Mouse (Mus musculus) forebrain, postnatal 0 days (tissue): Measurements from ENCODE around the gene Mov10l1. TPM values are rescaled to one million over a fixed set of nuclear protein-coding genes. Genes with fewer than 3 reads are reported as not detected.

Experiments used
- ATAC-seq: fragments of 200-750 bp; cut with Nextera tagmentation; 2 replicates; pipeline ENCODE4 v1.8.0; 2017; ENCODE audit warnings: mild to moderate bottlenecking, moderate library complexity
- DNase-seq: peaks from one replicate; pipeline ENCODE4 v3.0.0-alpha.2; 2015
- H3K27ac ChIP-seq: fragments of 300-500 bp; sonication (generic); 2 replicates; pipeline ENCODE4 v1.5.1; 2014; ENCODE audit warnings: low read depth, mild to moderate bottlenecking, antibody characterized with exemption, low read length, moderate library complexity, mixed read lengths
- H3K27me3 ChIP-seq: fragments of 300-500 bp; sonication (generic); 2 replicates; pipeline ENCODE4 v1.6.1; 2014; ENCODE audit warnings: mild to moderate bottlenecking, low read length, mixed read lengths; ENCODE audit not compliant: insufficient read depth
- H3K36me3 ChIP-seq: fragments of 300-500 bp; sonication (generic); 2 replicates; pipeline ENCODE4 v1.6.1; 2014; ENCODE audit warnings: mild to moderate bottlenecking, moderate library complexity; ENCODE audit not compliant: insufficient read depth
- H3K4me1 ChIP-seq: fragments of 300-500 bp; sonication (generic); 2 replicates; pipeline ENCODE4 v1.6.1; 2014; ENCODE audit warnings: antibody characterized with exemption; ENCODE audit not compliant: insufficient read depth
- H3K4me2 ChIP-seq: fragments of 300-500 bp; sonication (generic); 2 replicates; pipeline ENCODE4 v1.6.1; 2014; ENCODE audit warnings: low read depth, mild to moderate bottlenecking, moderate library complexity
- H3K4me3 ChIP-seq: fragments of 300-500 bp; sonication (generic); 2 replicates; pipeline ENCODE4 v1.5.1; 2014; ENCODE audit warnings: low read depth, low read length, mixed read lengths
- H3K9ac ChIP-seq: fragments of 300-500 bp; sonication (generic); 2 replicates; pipeline ENCODE4 v1.6.1; 2014; ENCODE audit warnings: mild to moderate bottlenecking
- H3K9me3 ChIP-seq: fragments of 300-500 bp; sonication (generic); 2 replicates; pipeline ENCODE4 v1.6.1; 2016; ENCODE audit warnings: low read length
- CTCF ChIP-seq: sonication (generic); IDR thresholded peaks from 2 replicates; pipeline ENCODE4 v1.5.1; 2016; ENCODE audit warnings: antibody characterized with exemption, control low read depth, low read depth
- whole genome bisulfite sequencing: fragments of 180-500 bp; shearing (Covaris S2); extraction: QIAGEN DNeasy Blood & Tissue Kit; methylation state at CpG from one replicate; pipeline ENCODE4 v1.1.7; 2014; 5-methylcytosine and 5-hydroxymethylcytosine counted together
- polyA plus RNA-seq: library from polyadenylated mRNA; unstranded; fragments of >200 nt; fragmentation: Nextera tagmentation; extraction: Ambion mirVana; gene quantifications from 2 replicates; pipeline ENCODE4 v1.2.1, GENCODE M21; 2015
- total RNA-seq: library from RNA; depleted of rRNA; stranded (reverse); fragments of >200 nt; gene quantifications from 2 replicates; pipeline ENCODE4 v1.2.3, GENCODE M21; 2014

Mov10l1 gene
- total and polyA plus RNA-seq, 2 experiments from 2014 or later: 0.05 to 0.16 TPM

DNA sequence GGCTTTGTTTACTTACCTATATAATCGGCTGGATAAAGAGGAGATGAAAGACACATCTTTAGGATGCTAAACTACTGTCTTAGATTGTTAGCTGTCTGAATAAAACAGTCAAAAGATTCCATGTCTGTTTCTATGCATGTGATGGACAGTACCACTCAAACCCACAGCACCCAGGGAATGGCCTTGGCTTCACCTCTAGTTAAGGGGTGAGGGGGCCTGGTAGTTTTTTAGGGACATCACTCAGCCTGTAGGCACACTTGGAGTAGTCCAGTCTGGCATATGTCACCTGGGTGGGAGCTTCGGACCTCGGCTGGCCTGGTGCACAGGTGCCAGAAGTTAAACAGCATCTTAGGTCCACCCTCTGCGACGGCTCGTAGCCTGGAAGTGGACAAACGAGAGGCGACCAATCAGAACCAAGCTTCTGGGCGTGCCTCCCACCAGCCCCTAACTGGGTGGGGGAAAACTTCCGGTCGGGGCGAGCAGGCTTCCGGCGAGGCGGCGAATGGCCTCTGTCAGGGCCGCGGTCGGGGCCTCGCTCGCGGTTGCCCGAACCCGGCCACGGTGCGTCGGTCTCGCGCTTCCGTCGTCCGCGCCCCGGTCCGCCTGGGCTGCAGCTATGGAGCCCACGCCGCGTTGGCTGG is 106.0 kb downstream of the Mov10l1 start, which contains the start of gene Selenoo:
Selenoo (plus strand) TSS at position 478 of the 641 bp plus-strand sequence.
- no peaks in the 10 kb centered on the region for H3K27me3 ChIP-seq

DNA sequence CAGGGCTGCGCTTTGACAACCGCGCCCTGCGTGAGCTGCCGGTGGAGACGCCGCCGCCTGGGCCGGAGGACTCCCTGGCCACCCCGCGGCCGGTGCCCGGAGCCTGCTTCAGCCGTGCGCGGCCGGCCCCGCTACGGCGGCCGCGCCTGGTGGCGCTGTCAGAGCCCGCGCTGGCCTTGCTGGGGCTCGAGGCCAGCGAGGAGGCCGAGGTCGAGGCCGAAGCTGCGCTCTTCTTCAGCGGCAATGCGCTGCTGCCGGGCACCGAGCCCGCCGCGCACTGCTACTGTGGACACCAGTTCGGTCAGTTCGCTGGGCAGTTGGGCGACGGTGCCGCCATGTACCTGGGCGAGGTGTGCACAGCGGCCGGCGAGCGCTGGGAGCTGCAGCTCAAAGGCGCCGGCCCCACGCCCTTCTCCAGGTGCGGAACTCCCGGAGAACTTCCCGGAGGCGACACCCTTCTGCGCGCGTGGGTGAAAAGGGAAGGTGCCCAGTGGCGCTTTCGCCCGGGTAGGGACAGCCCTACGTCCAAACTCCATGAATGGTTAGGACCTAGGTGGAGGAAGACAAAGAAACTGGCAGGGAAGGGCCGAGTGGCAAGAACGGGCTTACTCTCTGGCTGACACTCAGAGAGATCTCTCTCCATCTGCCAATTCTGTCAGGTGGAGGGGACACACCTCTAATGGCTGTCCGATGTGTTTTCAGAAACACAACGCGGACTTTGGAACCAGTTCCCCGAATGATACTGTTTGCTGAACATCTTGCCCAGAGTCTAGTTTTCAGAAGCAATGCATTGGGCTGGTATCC is 106.7 kb downstream of the Mov10l1 start:
- H3K27me3 ChIP-seq: no peaks in the 10 kb centered on the region
- WGBS: 2% methylated on average over 68 of the region's 68 CpGs
- H3K4me1 ChIP-seq: peaks cover 8% of the 10 kb centered on the region; the same call in 1 of the 2 replicates
- H3K9ac ChIP-seq: peak overlapping the region; percentile 88
- H3K4me2 ChIP-seq: peak overlapping the region; percentile 94
- peak overlapping the region; percentile 97 for H3K4me3 ChIP-seq
- no peak for TF ChIP-seq CTCF
- peak; percentile 67 for ATAC-seq
- H3K36me3 ChIP-seq: peaks cover 35% of the 10 kb centered on the region
- DNase-seq: peak; percentile 33
- no peaks in the 10 kb centered on the region for H3K9me3 ChIP-seq
- peak overlapping the region; percentile 84 for H3K27ac ChIP-seq

More for the DNA sequence above, 106.0 kb downstream of the Mov10l1 start, which contains the start of gene Selenoo:
- Histone ChIP-seq H3K36me3 (peaks cover 35% of the 10 kb centered on the region), H3K27ac (peak within 1 kb of the TSS; percentile 84), H3K4me2 (peak within 1 kb of the TSS; percentile 94), H3K9ac (peak within 1 kb of the TSS; percentile 88), H3K4me3 (peak within 1 kb of the TSS; percentile 97), H3K9me3 (no peaks in the 10 kb centered on the region), H3K4me1 (peaks cover 8% of the 10 kb centered on the region; the same call in 1 of the 2 replicates)
- ATAC-seq (peak; percentile 96), DNase-seq (peak; percentile 90)
- WGBS: 3% methylated on average over 38 of the region's 38 CpGs
- no peak for TF ChIP-seq CTCF

DNA sequence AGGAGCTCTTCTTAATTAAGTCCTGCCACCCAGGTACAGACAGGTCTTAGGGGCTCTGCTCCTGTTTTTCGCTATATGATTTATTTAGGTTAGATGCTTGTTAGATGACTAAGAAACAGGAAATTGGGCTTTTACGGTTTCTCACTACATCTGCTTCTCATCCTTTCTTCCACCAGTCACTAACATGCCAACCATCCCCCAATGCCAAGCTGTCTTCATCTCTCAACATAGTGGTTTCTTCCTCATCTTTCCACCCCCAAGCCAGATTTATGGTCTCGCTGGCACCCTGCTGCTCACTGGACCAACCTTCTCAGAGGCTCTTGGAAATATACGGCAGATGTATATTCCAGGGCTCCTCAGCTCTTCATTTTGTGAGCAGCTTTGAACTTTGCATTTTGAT is 108.0 kb downstream of the Mov10l1 start:
- DNase-seq (no peak), ATAC-seq (no peak)
- Histone ChIP-seq H3K27me3 (no peaks in the 10 kb centered on the region), H3K36me3 (peaks cover 36% of the 10 kb centered on the region), H3K9ac (no peak overlapping the region), H3K27ac (no peak overlapping the region), H3K4me1 (peaks cover 8% of the 10 kb centered on the region; the same call in 1 of the 2 replicates), H3K4me2 (peak overlapping the region; percentile 94; the same call in 1 of the 2 replicates), H3K9me3 (no peaks in the 10 kb centered on the region), H3K4me3 (no peak overlapping the region)
- TF ChIP-seq CTCF: no peak
- 85% methylated on average over 4 of the region's 4 CpGs for WGBS

DNA sequence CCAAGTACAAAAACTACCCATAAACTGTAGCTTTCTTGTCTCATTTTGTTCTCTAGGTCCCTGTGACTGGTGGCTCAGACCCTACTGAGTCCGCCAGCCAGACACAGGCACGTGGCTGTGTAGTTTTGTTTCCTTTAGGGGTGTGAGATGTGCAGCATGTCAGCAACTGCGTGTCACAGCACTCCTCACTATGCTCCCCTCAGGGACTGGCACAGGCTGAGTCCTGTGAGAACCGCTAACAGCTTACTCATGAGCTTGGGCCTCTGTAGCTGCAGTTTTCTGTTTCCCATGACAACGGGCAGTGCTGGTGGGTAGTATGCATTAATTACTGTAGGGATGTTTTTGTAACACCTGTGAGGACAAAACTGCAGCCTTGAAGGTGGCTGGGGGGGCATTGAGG is 109.5 kb downstream of the Mov10l1 start:
- H3K4me1 ChIP-seq: peaks cover 8% of the 10 kb centered on the region; the same call in 1 of the 2 replicates
- TF ChIP-seq CTCF: no peak
- no peaks in the 10 kb centered on the region for H3K9me3 ChIP-seq
- DNase-seq (no peak), ATAC-seq (no peak)
- 82% methylated on average over 5 of the region's 5 CpGs for WGBS
- H3K9ac ChIP-seq: no peak overlapping the region
- no peaks in the 10 kb centered on the region for H3K27me3 ChIP-seq
- no peak overlapping the region for H3K4me2 ChIP-seq
- no peak overlapping the region for H3K4me3 ChIP-seq
- peaks cover 45% of the 10 kb centered on the region for H3K36me3 ChIP-seq
- H3K27ac ChIP-seq: no peak overlapping the region

DNA sequence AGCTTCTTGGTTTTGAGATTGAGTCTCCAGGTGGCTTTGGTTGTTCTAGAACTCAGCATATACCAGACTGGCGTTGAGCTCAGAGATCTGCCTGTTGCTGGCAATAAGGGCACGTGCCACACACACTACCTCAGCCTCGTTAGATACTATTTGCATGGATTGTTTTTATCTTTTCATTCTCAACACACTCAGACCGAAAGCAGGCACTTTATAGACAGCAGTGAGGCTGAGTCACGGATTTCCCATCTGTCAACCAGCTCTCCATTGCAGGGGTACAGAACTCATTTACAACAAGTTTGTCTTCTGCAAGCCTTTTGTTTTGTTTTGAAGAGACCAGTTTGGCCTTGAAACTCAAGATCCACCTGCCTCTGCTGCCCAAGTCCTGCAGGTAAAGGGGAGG is 114.7 kb downstream of the Mov10l1 start:
- DNase-seq: no peak
- no peaks in the 10 kb centered on the region for H3K4me1 ChIP-seq
- H3K27me3 ChIP-seq: no peaks in the 10 kb centered on the region
- no peak overlapping the region for H3K4me2 ChIP-seq
- no peak overlapping the region for H3K27ac ChIP-seq
- 73% methylated on average over 5 of the region's 5 CpGs for WGBS
- TF ChIP-seq CTCF: no peak
- H3K4me3 ChIP-seq: no peak overlapping the region
- H3K9ac ChIP-seq: no peak overlapping the region
- H3K36me3 ChIP-seq: peaks cover 94% of the 10 kb centered on the region
- H3K9me3 ChIP-seq: no peaks in the 10 kb centered on the region
- no peak for ATAC-seq

DNA sequence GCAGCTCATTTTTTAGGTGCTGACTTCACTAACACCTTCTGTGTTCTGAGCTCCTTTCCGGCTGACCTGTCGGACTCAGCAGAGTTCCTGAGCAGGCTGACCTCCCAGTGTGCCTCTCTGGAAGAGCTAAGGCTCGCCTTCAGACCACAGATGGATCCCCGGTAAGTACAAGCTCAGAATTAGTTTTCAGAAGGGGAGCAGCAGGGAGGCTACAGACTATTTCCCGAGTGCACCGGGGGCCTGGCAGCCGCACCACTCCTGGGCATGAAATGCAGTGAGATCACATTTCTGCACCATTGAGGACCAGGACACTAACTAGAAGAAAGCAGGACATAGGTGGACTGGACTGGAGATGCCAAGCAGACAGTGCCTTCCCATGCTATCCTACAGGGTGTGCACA is 115.9 kb downstream of the Mov10l1 start:
- H3K4me3 ChIP-seq: no peak overlapping the region
- H3K36me3 ChIP-seq: peaks cover 95% of the 10 kb centered on the region
- H3K9ac ChIP-seq: no peak overlapping the region
- no peak overlapping the region for H3K27ac ChIP-seq
- no peaks in the 10 kb centered on the region for H3K9me3 ChIP-seq
- WGBS: 89% methylated on average over 7 of the region's 7 CpGs
- ATAC-seq (no peak), DNase-seq (no peak)
- no peaks in the 10 kb centered on the region for H3K4me1 ChIP-seq
- TF ChIP-seq CTCF: no peak
- H3K4me2 ChIP-seq: no peak overlapping the region
- no peaks in the 10 kb centered on the region for H3K27me3 ChIP-seq

DNA sequence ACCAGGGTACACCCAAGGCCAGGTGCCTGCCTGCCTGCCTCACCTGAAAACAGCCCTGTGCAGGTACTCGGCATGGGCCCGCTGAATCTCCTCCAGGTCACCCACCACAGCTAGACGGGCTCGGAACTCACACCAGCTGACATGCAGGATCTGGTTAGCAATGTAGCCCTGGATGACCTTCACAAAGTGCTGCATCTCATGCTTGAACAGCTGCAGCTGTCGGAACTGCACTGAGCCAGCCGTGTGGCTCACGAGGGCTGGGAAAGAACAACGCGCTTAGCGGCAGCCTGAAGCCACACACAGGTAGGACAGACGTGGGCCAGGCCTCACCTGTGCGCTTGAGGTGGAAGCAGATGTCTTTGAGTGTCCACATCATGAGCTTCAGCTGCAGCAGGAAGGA is 118.1 kb downstream of the Mov10l1 start:
- no peak for ATAC-seq
- Histone ChIP-seq H3K4me3 (no peak overlapping the region), H3K9me3 (no peaks in the 10 kb centered on the region), H3K4me1 (no peaks in the 10 kb centered on the region), H3K27me3 (no peaks in the 10 kb centered on the region), H3K9ac (no peak overlapping the region), H3K36me3 (peaks cover 95% of the 10 kb centered on the region), H3K4me2 (no peak overlapping the region), H3K27ac (no peak overlapping the region)
- no peak for DNase-seq
- whole genome bisulfite sequencing: 95% methylated on average over 12 of the region's 12 CpGs
- TF ChIP-seq CTCF: no peak
